Mouse (Mus musculus) hindbrain, embryonic 11.5 days (tissue): ENCODE results near the gene Abcg2. TPM values are rescaled to one million over a fixed set of nuclear protein-coding genes. Genes with fewer than 3 reads are reported as not detected.
A peak's percentile ranks its signal among the peaks of the same experiment; 100 is the strongest.
"Not testable (repeated sequence)": the region's sequence is repeated elsewhere in the genome, so short reads cannot be mapped to it uniquely, and the experiment has no call there.

Experiments used
- ATAC-seq: fragments of 200-750 bp; cut with Nextera tagmentation; 2 replicates; pipeline ENCODE4 v1.8.0; 2017; ENCODE audit warnings: mild to moderate bottlenecking, moderate TSS enrichment, moderate library complexity; ENCODE audit not compliant: low FRiP score
- DNase-seq: peaks from one replicate; pipeline ENCODE4 v3.0.0-alpha.2; 2015; ENCODE audit warnings: low spot score
- H3K27ac ChIP-seq: fragments of 300-500 bp; sonication (generic); 2 replicates; pipeline ENCODE4 v1.5.1; 2014; ENCODE audit warnings: mild to moderate bottlenecking, low read depth, low read length
- H3K27me3 ChIP-seq: fragments of 300-500 bp; sonication (generic); 2 replicates; pipeline ENCODE4 v1.6.1; 2014; ENCODE audit warnings: mild to moderate bottlenecking, low read length, moderate library complexity, mixed read lengths; ENCODE audit not compliant: control insufficient read depth, insufficient read depth
- H3K36me3 ChIP-seq: fragments of 300-500 bp; sonication (generic); 2 replicates; pipeline ENCODE4 v1.6.1; 2014; ENCODE audit warnings: mild to moderate bottlenecking, low read length, moderate library complexity, mixed read lengths; ENCODE audit not compliant: control insufficient read depth, insufficient read depth
- H3K4me1 ChIP-seq: fragments of 300-500 bp; sonication (generic); replicated peaks from 2 replicates; pipeline ENCODE4 v1.6.1; 2014; ENCODE audit warnings: low read length, mixed read lengths; ENCODE audit not compliant: control insufficient read depth, insufficient read depth
- H3K4me2 ChIP-seq: fragments of 300-500 bp; sonication (generic); replicated peaks from 2 replicates; pipeline ENCODE4 v1.6.1; 2014; ENCODE audit warnings: mild to moderate bottlenecking, low read depth, low read length
- H3K4me3 ChIP-seq: fragments of 300-500 bp; sonication (generic); 2 replicates; pipeline ENCODE4 v1.5.1; 2014; ENCODE audit warnings: low read depth, low read length
- H3K9ac ChIP-seq: fragments of 300-500 bp; sonication (generic); 2 replicates; pipeline ENCODE4 v1.6.1; 2014; ENCODE audit warnings: low read depth, low read length
- H3K9me3 ChIP-seq: fragments of 300-500 bp; sonication (generic); 2 replicates; pipeline ENCODE4 v1.6.1; 2016; ENCODE audit warnings: low read length; ENCODE audit not compliant: control insufficient read depth
- WGBS: fragments of 180-500 bp; shearing (Covaris S2); extraction: QIAGEN DNeasy Blood & Tissue Kit; methylation state at CpG from one replicate; pipeline ENCODE4 v1.1.7; 2014; 5-methylcytosine and 5-hydroxymethylcytosine counted together
- polyA plus RNA-seq: library from polyadenylated mRNA; unstranded; fragments of >200 nt; fragmentation: Nextera tagmentation; extraction: Ambion mirVana; gene quantifications from 2 replicates; pipeline ENCODE4 v1.2.1, GENCODE M21; 2014

Abcg2 gene
- polyA plus RNA-seq, result 41.8 and 46.7 TPM in 2 replicates

DNA sequence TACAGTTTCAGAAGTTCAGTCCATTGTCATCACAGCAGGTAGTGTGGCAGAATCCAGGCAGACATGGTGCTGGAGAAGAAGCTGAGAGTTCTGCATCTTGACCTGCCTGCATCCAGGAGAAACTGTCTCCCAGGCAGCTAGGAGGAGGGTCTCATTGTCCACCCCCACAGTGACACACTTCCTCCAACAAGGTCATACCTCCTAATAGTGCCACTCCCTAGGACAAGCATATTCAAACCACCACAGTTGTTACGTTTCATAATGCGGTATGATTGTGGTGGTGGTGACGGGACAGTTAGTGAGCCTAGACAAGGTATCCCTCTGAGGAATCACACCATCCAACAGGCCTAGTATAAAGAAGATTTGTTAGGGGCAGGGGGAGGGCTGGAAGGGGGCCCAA, at the start of gene Abcg2:
Abcg2 (plus strand) TSS at position 301 of the 400 bp plus-strand sequence.
- H3K9ac ChIP-seq, DNase-seq, H3K4me2 ChIP-seq, H3K27me3 ChIP-seq, H3K4me3 ChIP-seq, H3K9me3 ChIP-seq, H3K4me1 ChIP-seq, H3K36me3 ChIP-seq, H3K27ac ChIP-seq, ATAC-seq: not testable (repeated sequence)
- WGBS, result 97% methylated on average over 3 of the region's 3 CpGs

DNA sequence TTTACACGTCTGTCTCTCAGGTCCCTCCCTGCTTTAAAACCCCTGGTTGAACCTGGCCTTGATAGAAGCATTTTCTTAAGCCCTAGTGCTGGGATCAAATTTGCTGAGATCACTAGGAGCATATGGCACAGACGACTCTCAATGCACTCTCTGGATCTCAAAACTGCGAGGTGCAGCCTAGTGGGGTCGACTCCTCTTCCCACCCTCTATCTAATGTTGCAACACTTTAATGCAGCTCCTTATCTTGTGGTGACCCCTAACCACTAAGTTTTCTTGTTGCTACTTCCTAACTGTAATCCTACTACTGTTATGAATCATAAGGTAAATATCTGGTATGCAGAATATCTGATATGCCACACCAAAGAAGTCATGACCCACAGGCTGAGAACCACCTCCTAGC, 44.1 kb upstream of the Abcg2 start:
- 73% methylated on average over 4 of the region's 4 CpGs for whole genome bisulfite sequencing

DNA sequence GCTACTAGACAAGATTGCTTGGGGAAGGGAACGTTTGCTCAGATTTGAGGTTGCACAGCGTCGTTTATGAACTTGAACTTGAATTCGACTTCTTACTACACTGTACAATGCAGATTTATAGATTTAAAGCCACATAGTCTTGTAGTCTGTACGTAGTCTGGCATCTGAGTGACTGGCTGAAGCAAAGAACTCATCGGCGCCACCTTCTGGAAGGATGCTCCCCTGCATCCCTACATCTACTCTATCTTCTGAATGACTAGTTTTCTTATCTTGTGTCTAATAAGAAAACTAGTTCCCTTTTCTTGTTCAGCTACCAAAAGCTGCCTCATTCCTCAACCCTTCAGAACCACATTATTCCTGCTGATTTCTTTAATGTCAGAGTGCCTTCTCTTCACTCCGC, 41.5 kb upstream of the Abcg2 start:
- not testable (repeated sequence) for H3K27ac ChIP-seq, H3K4me3 ChIP-seq, H3K4me1 ChIP-seq, H3K9ac ChIP-seq, H3K36me3 ChIP-seq, ATAC-seq, H3K27me3 ChIP-seq, H3K9me3 ChIP-seq, H3K4me2 ChIP-seq
- WGBS, result 59% methylated on average over 8 of the region's 8 CpGs
- peak; percentile 49 for DNase-seq

More for the DNA sequence above, 44.1 kb upstream of the Abcg2 start:
- H3K4me3 ChIP-seq, H3K27ac ChIP-seq, H3K27me3 ChIP-seq, H3K4me2 ChIP-seq, H3K4me1 ChIP-seq, ATAC-seq, DNase-seq, H3K9ac ChIP-seq, H3K9me3 ChIP-seq, H3K36me3 ChIP-seq: not testable (repeated sequence)

DNA sequence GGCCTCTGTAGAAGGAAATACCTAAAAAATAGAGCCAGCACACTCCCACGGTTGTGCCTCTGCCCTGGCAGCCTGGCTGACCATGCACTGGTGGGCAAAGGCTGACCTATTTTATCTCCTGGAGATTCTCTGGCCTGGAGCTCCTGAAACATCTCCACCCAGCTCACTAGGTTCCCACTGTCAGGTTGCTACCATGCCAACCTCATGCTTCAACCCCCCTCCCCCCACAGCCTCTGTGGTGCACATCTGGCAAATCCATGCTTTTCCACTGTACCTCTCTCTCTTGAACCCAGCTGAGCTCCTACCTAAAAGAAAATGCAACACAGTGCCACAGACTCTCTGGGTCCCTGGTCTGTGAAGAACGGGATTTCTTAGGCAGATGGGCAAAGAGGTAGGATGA, 39.4 kb upstream of the Abcg2 start:
- not testable (repeated sequence) for H3K4me2 ChIP-seq, H3K4me3 ChIP-seq, H3K27me3 ChIP-seq, H3K36me3 ChIP-seq, H3K9me3 ChIP-seq, H3K4me1 ChIP-seq, H3K9ac ChIP-seq, ATAC-seq, DNase-seq, H3K27ac ChIP-seq
- WGBS, result 44% methylated on average over 2 of the region's 2 CpGs

DNA sequence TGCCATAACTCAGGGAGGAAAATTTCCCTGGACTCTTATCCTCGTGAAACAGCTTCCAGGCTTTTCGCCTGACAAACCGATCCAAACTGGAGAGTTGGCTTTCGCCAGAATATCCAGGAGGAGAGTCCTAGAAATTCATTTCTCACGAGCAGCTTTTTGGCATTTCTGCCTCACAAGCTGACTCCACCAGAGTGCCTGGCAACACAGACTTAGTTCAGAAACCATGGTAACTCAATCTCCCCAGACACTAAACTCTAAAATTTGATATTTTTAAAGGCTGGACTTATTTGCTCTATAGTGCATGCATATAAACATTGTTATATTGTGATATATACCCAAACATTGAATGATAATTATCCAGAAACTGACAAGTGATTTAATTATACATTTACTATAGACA, 38.3 kb upstream of the Abcg2 start:
- not testable (repeated sequence) for ATAC-seq, H3K4me3 ChIP-seq, H3K9me3 ChIP-seq, H3K4me1 ChIP-seq, H3K36me3 ChIP-seq, DNase-seq, H3K4me2 ChIP-seq, H3K9ac ChIP-seq, H3K27ac ChIP-seq, H3K27me3 ChIP-seq
- 67% methylated on average over 5 of the region's 5 CpGs for WGBS

DNA sequence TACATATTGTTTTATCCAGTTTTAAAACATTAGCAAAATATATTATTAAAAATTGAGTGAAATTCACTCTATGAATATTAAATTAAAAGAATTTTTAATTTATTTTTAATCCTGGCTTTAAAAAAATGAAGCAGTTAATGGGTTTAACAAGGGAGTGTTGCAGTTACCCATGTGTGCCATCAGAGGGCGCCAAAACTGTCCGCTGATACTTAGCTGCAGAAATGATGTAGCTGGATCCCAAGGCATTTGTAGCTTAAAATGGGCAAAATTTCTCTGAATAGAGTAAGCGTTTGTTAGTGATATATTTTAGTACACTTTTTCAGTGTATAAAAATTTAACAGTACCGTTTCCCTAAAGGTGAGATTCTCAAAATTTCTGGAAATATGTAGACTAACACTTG, 37.5 kb upstream of the Abcg2 start:
- H3K36me3 ChIP-seq, result no peaks in the 10 kb centered on the region
- no peak overlapping the region for H3K4me3 ChIP-seq
- H3K4me2 ChIP-seq, result no peak overlapping the region
- H3K27ac ChIP-seq, result no peak overlapping the region
- H3K9ac ChIP-seq, result no peak overlapping the region
- H3K4me1 ChIP-seq, result no peaks in the 10 kb centered on the region
- DNase-seq (peak; percentile 71), ATAC-seq (no peak)
- 5% methylated on average over 4 of the region's 4 CpGs for WGBS
- no peaks in the 10 kb centered on the region for H3K27me3 ChIP-seq
- H3K9me3 ChIP-seq, result no peaks in the 10 kb centered on the region

DNA sequence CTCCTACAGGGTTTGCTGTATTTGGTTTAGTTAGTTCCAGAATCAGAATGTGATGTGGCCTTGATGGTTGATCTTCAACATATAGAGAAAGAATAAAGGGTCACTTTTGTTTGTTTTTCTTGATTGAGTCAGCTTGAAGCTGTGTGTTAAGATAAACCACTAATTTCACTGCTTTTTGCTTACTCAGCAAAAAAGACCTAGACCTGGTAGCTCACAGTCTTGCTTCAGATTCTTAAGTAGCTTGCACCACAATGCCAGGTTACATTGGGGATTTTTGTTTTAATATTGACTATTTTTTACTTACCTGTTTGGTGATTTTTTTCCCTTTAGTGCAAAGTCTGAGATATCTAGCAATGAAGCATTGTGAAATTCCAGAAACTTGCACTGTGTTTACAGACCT, 30.5 kb upstream of the Abcg2 start:
- not testable (repeated sequence) for ATAC-seq, H3K4me1 ChIP-seq, H3K9me3 ChIP-seq, H3K9ac ChIP-seq, H3K36me3 ChIP-seq, H3K27me3 ChIP-seq, DNase-seq, H3K4me2 ChIP-seq, H3K4me3 ChIP-seq, H3K27ac ChIP-seq

DNA sequence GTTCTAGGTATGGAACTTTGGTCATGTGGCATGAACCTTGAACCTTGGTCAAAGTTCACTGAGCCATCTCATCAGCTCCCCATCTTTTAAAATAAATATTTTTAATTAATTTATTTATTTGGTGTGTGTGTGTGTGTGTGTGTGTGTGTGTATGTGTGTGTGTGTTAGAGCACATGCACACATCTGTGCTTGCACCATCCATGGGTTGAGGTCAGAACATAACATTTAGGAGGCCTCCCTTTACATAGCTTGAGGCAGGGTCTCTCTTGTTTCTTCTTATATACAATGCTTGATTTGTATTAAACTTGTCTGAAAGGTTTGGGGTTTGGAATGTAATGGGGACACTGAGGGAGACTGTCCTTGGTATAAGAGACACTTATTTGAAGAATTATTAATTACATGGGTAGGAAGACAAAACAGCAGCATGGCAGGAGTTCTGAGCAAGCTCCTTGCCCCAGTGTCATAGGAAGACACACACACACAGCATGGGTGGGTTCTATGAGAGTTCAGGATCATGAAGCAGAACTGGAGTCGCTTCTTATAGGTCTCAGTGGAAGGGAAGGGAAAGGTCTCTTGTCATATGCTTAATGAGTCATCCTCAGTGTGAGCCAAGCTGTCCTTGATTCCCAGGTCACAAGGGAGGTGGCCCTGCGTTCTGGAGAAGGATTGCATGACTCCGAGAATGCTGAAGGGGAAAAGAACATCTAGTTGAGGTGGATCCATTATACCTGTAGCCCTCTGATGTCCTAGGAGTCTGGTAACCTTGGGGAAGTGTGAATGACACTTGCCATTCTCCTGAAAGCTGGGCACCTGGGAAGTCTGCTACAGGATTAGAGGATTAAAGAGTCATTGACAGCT, 9.9 kb downstream of the Abcg2 start:
- 48% methylated on average over 3 of the region's 3 CpGs for WGBS
- not testable (repeated sequence) for H3K4me1 ChIP-seq, H3K9me3 ChIP-seq, H3K36me3 ChIP-seq, H3K27ac ChIP-seq, H3K4me2 ChIP-seq, H3K9ac ChIP-seq, DNase-seq, H3K27me3 ChIP-seq, H3K4me3 ChIP-seq
- peak; percentile 31; the same call in 1 of the 2 replicates for ATAC-seq

DNA sequence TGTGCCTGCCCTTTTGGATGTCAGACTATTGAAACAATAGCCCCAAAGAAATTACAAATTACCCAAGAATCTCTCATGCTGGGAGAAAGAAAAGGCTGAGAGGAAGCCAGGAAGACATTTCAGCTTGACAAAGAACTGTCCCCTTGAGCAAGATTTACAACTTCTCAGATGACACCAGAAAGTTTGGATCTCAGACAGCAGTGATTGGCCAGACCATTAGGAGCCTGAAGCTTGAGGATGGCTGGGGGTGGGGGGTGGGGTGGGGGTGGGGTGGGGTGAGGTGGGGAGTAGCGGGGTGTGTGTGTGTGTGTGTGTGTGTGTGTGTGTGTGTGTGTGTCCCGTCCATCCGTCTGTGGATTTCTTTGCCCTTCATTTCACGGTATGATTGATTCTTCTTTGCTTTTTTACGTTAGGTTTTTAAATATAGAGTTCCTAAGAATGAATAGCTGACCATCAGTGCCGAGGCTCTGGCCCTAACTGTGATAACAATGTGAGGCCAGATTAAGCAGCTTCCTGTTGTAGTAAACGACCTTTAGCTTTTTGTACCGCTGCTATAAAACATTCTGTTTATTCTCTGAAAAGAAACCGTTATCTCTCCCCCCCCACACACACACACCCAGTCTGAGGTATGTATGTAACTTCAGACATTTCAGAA, 11.4 kb downstream of the Abcg2 start:
- not testable (repeated sequence) for DNase-seq, H3K9me3 ChIP-seq, H3K27me3 ChIP-seq, H3K4me1 ChIP-seq, H3K36me3 ChIP-seq
- H3K4me3 ChIP-seq, result peak overlapping the region; percentile 40
- 0 out of 2 replicates have a peak overlapping the region, but pooled peaks have one; percentile 1 for H3K27ac ChIP-seq
- peak overlapping the region; percentile 31 for H3K4me2 ChIP-seq
- 2% methylated on average over 9 of the region's 9 CpGs for WGBS
- H3K9ac ChIP-seq, result peak overlapping the region; percentile 45
- peak; percentile 80 for ATAC-seq
